Comparison of ENCODE assay signal across 19 mouse cellular contexts in the genomic region with DNA sequence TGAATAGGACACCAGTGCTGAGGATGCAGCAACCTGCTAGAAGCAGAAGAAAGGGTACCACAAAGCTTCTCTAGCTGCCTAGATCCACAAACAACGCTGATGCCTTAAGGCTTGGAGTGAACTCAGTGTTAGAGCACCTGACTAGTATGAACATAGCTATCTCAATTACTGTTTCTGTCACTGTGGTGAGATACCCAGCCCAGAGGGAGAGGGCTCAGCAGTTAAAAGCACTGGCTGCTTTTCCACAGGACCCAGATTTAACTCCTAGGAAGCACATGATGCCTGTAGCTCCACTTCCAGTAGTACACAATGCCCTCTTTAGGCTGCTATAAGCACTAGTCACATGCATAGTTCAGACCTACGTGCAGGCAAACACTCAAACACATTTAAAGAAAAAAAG.
DNase-seq lines count a peak whose midpoint lies in the region; ATAC-seq lines count a peak whose summit lies in the region.
"Had no signal": no experiment of that assay in that cellular context is flagged by ENCODE, and none has a peak within 500 bp of the region (broad histone marks: within the 10 kb centered on the region; RNA-seq: fewer than 3 reads in every experiment).

No protein-coding gene starts in this region.

- DNase-seq in frontal cortex, postnatal 25 days (ENCODE audit: low spot score in 2 of 2), result no peak
- DNase-seq in retina, postnatal 1 day, result peak; percentile 2
- no peak for DNase-seq in retina, embryonic 14.5 days (ENCODE audit: low spot score)
- peak; percentile 20 for DNase-seq in splenic B cell, adult 2 months (ENCODE audit: low read depth, low spot score)
- peak; percentile 51 for DNase-seq in thymus, postnatal 4 days
- DNase-seq in forebrain, embryonic 11.5 days (ENCODE audit: low spot score), result no peak
- no peak for DNase-seq in liver
- DNase-seq: adrenal gland, adult 8-10 months; gastrocnemius, postnatal 10 days; heart, adult 18-20 months; liver, embryonic 13.5 days; lung, embryonic 14.5 days; lung, postnatal 4 days had no signal

- no peak overlapping the region for H3K4me2 ChIP-seq in forebrain, embryonic 11.5 days (ENCODE audit: low read depth, low read length, severe bottlenecking)
- H3K4me2 ChIP-seq: forebrain, embryonic 12.5 days; limb, embryonic 12.5 days; liver, embryonic 13.5 days; lung, embryonic 14.5 days had no signal

- H3K9ac ChIP-seq in forebrain, embryonic 11.5 days (ENCODE audit: low read length), result no peak overlapping the region
- H3K9ac ChIP-seq: forebrain, embryonic 12.5 days; limb, embryonic 12.5 days; liver, embryonic 13.5 days; lung, embryonic 14.5 days had no signal

- H3K27me3 ChIP-seq in splenic B cell, adult 2 months (ENCODE audit: control insufficient read depth, insufficient read depth, low read length, poor library complexity, severe bottlenecking), result no peaks in the 10 kb centered on the region
- H3K27me3 ChIP-seq in forebrain, embryonic 11.5 days (ENCODE audit: control insufficient read depth, insufficient read depth, low read length), result no peaks in the 10 kb centered on the region
- H3K27me3 ChIP-seq: forebrain, embryonic 12.5 days; limb, embryonic 12.5 days; liver, embryonic 13.5 days had no signal

- peak; percentile 77 for ATAC-seq in frontal cortex, adult (ENCODE audit: low TSS enrichment)
- ATAC-seq in forebrain, embryonic 11.5 days (replicated peaks; ENCODE audit: low FRiP score), result no peak
- ATAC-seq: intestine, postnatal 0 days had no signal

- H3K36me3 ChIP-seq in splenic B cell, adult 2 months (ENCODE audit: control insufficient read depth, insufficient read depth, low read length, poor library complexity, severe bottlenecking), result no peaks in the 10 kb centered on the region
- H3K36me3 ChIP-seq in forebrain, embryonic 11.5 days (ENCODE audit: control insufficient read depth, insufficient read depth, low read length), result no peaks in the 10 kb centered on the region
- H3K36me3 ChIP-seq: forebrain, embryonic 12.5 days; hindbrain, embryonic 10.5 days; limb, embryonic 12.5 days; liver, embryonic 13.5 days; midbrain, embryonic 10.5 days had no signal

- H3K4me3 ChIP-seq in forebrain, embryonic 11.5 days (ENCODE audit: low read depth, low read length), result no peak overlapping the region
- H3K4me3 ChIP-seq: forebrain, embryonic 12.5 days; hindbrain, embryonic 10.5 days; limb, embryonic 12.5 days; liver, embryonic 13.5 days; midbrain, embryonic 10.5 days had no signal

- WGBS in forebrain, embryonic 11.5 days, result 74% methylated on average over 2 of the region's 2 CpGs

- H3K27ac ChIP-seq in forebrain, embryonic 11.5 days (ENCODE audit: low read depth, low read length), result no peak overlapping the region
- H3K27ac ChIP-seq: forebrain, embryonic 12.5 days; hindbrain, embryonic 10.5 days; limb, embryonic 12.5 days; liver, embryonic 13.5 days; midbrain, embryonic 10.5 days had no signal

- no peaks in the 10 kb centered on the region for H3K4me1 ChIP-seq in forebrain, embryonic 11.5 days (replicated peaks; ENCODE audit: control insufficient read depth, insufficient read depth, low read length)
- H3K4me1 ChIP-seq: forebrain, embryonic 12.5 days; hindbrain, embryonic 10.5 days; limb, embryonic 12.5 days; liver, embryonic 13.5 days; midbrain, embryonic 10.5 days had no signal

- H3K9me3 ChIP-seq in forebrain, embryonic 11.5 days (ENCODE audit: control insufficient read depth, low read length), result no peaks in the 10 kb centered on the region
- H3K9me3 ChIP-seq: forebrain, embryonic 12.5 days; hindbrain, embryonic 10.5 days; limb, embryonic 12.5 days; liver, embryonic 13.5 days; midbrain, embryonic 10.5 days had no signal

Comparison
In these comparisons a context has a peak if more than half of its experiments do, and no peak if none do; other contexts are left out.
1. DNase-seq: peak in retina, postnatal 1 day (single experiment), splenic B cell, adult 2 months (single experiment) and thymus, postnatal 4 days (single experiment); none in frontal cortex, postnatal 25 days (0 of 2), retina, embryonic 14.5 days (single experiment), forebrain, embryonic 11.5 days (single experiment) and liver (single experiment).